Mouse (Mus musculus): ENCODE measurements at regions not wholly inside any gene's neighbourhood (a gene's known extent, or its start where the extent isn't known, plus 50 kb on each side); places are given as distances from the start of the nearest gene placed in this dataset.

- TF ChIP-seq MAFK (IDR thresholded peaks at IDR 0.05; ENCODE audit: insufficient read depth, low read depth, low read length) (no peak), ZC3H11A (IDR thresholded peaks at IDR 0.05; ENCODE audit: borderline replicate concordance, low read depth, low read length) (no peak), CHD2 (IDR thresholded peaks at IDR 0.05; ENCODE audit: low read depth, low read length) (no peak)
Observed at GRCm38 (mm10) chr3:47095288-47095687, 647.3 kb upstream of the Pabpc4l start.
